Mouse (Mus musculus): Measurements from ENCODE around the gene Cenpp.

Cenpp gene

DNA sequence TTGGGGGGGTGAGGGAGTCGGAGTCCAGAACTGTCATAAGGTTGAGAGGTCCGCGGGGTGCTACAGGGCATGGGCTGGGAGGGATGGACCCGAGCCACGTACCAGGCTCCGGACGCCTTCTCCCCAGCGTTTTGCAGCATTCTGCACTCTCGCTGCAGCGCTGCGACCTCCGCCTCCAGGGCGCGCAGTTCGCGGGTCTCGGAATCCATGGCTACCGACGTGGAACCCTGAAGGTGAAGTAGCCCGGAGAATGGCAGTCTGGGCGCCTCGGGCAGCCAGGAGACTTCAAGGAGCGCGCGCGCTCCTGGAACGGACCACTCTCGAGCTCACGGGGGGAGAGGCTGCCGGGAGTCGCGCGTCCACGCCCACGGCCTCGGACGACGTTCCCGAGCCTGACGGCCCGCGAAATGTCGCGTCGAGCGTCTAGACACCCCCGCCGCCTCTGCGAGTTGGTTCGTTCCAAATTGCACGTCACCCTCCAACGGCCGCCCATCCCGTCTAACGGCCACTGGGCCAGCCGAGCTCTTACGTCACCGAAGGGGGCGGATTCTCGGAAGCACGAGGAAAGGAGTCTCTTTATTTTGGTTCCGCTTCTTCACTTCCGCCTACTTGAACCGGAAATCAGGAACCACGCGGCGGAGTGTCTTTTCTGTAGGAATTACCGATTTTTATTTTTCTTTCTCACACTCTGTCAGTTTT is at the start of gene Cenpp, which contains the start of gene Nol8:
Gene Cenpp, minus strand, starts transcription at position 305 of the 699 bp plus-strand sequence.
Gene Nol8, plus strand, starts transcription at position 598 of the 699 bp plus-strand sequence.
- peak; percentile 99 for DNase-seq (ENCODE audit: low spot score)

DNA sequence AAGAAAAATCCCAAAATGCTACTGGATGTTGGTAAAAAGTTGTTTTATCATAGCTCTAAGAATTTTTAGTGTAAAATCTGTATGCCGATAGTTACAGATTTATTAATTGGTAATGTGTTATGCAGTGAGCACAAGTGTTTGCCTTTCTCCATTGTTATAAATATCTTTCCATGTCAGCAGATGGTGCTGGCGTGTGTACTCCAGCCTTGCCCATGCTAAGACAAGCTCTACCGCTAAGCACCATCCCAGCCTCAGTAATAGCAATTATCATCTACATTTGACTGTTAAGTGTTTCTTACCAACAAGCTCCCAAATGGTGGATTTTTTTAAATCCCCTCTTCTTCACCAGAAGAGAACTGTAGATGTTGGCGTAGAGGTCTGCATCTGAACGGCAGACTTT is 38.5 kb upstream of the Cenpp start:
- DNase-seq (ENCODE audit: low spot score) = no peak

DNA sequence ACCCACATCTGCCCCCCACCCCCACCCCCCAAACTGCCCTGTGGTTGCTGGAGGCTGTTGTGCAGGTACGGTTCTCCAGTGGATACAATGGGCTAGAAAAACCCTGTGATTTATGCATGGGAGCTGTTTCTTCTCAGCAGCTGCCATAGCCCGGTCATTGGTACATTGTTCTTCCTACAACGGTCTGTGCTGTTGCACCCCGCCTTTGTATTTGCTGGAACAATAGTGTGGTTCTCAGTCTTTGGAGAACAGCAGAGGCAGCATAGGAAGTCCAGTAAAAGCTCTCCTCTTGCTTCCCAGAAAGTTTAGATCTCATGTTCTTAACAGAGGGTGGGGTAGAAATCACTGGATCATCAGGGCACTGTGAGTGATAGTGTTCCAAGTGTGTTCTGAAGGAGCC is 31.7 kb upstream of the Cenpp start:
- DNase-seq (ENCODE audit: low spot score) = no peak

DNA sequence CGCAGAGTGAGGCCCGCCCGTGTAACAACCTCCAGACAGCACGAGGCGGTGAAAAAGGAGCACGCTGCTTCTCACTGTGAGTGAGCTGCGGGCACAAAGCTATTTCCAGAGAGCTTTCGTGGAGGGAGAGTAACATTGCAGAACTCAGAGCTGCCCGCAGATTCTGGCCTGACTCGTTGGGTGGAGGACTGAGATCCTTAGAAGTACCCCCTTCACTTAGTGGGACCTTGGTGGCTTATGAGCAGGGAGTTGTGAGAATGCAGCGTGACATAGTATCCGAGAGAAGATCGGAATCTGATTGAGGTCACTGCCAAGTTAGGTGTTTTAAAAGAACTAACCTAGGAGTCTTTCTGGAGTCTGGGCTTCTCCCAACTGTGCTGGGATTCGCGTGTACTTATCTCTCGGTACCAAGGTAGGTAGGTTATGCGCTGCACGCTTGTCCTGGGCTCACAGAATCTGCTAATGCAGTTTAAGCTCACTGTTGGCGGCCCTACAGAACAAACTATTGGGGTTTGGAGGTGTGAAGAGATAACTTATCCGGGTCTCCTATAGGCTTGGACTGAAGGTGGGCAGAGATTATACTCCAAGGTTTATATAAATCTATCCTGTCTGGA is 29.8 kb upstream of the Cenpp start:
- no peak for DNase-seq (ENCODE audit: low spot score)

DNA sequence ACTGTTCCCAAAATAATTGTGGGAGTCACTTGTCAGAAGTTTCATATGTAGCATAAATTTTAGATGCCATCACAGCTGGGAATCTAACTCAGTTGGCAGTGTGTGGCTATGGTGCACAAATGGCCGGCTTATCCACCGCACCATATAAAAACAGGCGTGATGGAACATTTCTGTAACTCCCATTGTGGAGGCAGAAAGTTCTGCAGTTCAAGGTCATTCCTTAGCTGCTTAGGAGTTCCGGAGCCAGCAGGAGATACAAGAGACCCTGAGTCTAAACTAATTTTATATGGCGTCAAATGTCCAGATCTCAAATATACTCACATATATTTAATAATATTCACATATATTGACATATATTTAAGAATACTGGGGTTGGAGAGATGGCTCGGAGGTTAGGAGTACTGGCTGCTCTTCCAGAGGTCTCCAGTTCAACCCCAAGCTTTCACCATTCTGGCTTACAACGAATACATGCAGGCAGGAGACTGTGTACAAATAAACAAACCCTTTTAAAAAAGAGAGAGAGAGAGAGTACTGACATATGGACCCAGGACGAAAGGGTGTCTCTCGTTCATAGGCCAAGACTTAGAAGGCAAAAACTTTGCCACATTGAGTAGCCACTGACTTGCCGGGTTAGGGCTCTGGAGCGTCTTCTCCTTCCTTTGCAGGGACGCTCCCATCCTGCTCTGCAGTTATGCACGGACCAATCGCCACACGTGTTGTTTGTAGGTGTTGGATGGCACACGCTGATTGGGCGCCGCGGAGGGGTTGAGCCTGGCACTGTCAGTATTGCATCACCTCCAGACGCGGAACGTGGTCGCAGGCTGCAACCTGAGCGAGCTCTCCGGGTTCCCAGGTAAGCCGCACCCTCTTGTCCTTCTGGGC is 29.0 kb upstream of the Cenpp start, which contains the start of gene Iars:
Gene Iars, plus strand, starts transcription at position 750 of the 882 bp plus-strand sequence.
- peak; percentile 97 for DNase-seq (ENCODE audit: low spot score)

DNA sequence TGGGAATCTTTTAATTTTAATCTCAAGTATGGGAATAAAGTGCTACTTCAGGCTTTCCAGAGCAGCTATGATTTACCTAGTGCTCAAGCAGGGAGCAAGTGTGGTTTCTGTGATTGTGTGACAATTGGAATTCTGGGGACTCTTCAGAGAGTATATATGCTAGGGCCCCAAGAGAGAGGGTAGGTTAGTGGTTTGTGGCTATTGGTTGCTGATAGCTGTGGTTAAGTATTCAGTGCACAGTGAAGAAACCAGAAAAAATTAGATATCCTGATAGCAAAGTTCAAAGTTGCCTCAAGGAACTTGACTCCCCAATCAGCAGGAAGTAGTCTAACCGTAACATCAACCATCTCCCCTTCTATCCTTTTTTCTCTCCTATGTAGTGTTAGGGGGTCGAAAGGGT is 25.2 kb upstream of the Cenpp start:
- no peak for DNase-seq (ENCODE audit: low spot score)

DNA sequence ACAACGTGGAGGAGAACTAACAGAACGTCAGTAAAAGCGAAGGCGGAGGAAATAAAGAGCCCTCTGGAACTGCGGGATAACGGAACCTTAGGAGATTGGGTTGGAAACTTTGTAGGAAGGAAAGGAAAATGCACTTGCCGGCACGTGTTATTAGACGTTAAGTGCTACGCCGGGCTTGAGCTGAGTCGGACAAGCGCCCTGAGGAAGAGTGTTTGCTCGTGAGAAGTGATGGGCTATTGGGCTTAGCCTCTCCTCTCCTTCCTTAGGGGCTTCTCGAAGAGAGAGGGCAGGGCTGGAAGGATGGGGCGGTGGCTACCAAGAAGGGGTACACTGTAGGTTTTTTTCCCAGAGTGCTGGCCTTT is 576 bp upstream of the Cenpp start:
- DNase-seq (ENCODE audit: low spot score) = peak; percentile 46

DNA sequence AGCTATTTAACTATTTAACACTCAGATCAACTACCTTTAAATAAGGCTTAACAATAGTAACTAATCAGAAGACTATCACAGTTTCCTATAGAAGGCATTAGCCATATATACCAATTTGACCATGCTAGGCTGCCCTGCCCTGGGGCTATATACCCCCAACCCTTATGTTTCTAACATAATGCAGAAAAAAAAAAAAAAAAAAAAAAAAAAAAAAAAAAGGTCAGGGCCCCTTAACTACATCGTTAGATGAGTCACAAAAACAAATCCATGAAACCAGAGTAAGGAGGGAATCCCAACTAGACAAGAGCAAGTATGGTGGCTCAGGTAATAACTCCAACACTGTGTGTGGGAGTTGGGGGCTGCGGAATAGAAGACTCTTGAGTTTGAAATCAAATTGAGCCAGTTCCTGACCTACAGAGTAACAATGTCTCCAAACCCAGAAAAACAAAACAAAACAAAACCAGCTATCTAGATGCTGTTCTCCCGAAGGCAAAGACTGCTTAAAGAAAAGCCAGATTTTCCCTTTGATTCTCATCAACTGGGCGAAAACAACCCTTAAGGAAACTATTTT is 719 bp downstream of the Cenpp start:
- DNase-seq (ENCODE audit: low spot score) = no peak

DNA sequence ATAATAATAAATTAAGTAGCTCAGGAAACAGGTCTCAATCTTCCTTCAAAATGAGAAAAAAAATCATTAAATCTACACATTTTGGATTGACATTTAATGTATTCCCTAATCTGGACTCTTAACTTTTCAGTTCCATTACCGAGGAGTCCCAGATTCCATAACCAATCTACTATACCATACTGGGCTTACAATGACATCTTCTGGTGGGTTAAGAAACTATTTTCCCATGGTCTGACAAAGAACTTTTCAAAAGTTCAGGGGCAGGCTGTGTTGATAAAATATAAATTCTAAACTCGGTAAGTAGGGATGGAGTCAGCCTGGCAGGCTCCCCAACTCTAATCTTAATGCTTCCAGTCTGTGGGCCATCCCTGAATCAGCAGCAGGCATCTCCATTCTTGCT is 1.4 kb downstream of the Cenpp start:
- DNase-seq (ENCODE audit: low spot score) = no peak

DNA sequence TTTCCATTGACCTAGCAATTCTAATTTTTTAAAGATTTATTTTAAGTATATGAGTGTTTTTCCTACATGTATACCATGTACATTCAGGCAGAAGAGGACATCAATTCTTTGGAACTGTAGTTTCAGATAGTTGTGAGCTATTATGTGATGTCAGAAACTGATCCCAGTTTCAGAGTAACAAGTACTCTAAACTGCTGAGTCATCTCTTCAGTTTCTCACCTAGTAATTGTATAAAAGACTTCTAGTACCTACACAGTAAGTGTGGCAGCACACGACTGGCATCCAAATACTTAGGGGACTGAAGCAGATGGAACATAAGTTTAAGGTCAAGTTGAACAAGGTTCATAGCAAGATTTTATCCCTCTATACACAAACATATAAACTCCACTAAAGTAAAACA is 6.6 kb downstream of the Cenpp start:
- no peak for DNase-seq (ENCODE audit: low spot score)

DNA sequence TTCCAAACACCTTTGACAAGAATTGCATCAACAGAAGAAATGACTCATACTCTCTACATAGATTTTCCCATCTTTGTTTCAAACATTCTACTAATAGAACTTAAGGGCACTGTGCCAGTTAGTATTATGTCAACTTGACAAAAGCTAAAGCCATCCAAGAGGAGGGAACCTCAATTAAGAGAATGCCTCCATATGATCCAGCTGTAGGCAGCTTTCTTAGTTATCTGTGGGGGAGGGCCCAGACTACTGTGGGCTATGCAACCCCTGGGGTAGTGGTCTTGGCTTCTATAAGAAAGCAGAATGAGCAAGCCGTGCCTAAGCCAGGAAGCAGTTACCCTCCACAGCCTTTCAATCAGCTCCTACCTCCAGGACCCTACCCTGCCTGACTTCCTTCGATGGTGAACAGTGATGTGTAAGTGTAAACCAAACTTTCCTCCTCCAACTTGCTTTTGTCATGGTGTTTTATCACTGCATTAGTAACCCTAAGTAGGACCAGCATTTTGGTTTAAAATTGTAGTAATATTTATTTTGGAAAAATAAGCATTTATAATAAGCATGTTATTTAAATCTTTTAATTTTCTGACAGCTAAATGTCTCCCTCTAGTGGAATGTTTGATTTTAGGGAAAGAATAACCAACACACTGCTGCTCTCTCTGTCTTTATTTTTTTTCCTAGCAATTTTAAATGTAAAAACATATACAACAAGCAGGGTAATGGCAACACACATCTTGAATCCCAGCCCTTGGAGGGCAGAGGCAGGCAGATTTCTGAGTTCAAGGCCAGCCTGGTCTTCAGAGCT is 7.7 kb downstream of the Cenpp start:
- DNase-seq (ENCODE audit: low spot score) = no peak

DNA sequence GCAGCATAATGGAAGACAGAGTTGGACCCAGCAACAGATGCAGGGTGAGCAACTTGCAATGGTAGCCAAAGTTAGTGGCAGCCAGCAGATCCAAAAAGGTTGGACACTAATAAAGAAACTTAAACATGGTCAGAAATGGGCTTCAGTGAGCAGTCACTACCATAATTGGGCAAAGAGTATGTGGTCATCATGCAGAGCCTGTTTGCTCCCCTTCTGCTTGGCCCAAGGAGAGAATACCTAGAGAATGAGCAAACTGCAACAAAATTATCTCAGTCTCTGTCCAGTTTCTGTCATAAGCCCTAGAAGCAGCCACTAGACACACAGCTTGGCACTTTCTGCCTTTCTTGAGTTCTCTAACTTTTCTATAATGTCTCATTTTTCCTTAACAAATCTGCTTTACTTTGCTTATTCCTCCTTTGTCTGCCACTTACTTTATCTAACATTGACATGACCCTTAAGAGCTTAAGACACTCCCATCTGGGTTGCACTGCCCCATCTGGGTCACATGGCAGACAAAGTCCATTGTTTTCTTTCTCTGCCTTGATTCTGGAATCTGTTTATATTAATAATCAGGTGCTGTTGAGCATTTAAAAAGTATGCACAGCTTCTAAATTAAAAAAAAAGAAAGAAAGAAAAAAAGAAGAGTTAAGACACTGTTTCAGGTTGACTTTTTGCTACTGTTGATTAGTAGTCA is 8.8 kb downstream of the Cenpp start:
- DNase-seq (ENCODE audit: low spot score) = no peak

DNA sequence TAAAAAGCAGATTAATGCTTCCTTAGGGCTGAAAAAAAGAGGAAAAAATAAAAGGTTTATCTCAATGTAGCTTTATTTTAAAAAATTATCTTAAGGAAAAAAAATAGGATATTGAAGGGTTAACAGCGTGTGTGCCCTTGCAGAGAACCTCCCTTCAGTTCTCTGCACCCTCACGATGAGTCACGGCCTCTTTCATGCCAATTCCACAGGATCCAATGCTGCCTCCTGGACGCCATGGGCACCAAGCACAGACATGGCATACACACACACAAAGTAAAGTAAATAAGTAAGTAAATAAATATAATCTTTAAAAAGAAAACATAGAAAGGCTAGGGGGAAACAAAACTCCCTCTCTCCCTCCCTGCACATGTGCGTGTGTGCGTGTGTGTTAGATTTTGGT is 9.9 kb downstream of the Cenpp start:
- no peak for DNase-seq (ENCODE audit: low spot score)

DNA sequence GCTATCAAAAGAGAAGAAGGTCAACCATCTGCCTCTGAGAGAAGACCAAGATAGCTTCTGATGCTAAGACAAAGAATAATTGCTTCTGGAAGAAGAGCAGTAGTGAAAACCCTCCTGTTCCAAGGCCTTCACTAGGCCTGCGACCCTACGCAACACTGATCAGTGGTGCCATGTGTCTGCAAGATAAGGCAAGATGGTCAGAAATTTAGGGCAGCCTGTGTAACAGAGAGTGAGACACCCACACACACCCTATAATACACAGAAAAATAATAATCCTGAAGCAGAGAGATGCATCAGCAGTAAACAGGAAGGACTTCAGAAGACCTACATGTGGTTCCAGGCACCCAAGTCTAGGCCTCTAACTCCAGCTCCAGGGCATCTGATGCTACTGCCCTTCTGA is 12.6 kb downstream of the Cenpp start:
- DNase-seq (ENCODE audit: low spot score) = no peak

DNA sequence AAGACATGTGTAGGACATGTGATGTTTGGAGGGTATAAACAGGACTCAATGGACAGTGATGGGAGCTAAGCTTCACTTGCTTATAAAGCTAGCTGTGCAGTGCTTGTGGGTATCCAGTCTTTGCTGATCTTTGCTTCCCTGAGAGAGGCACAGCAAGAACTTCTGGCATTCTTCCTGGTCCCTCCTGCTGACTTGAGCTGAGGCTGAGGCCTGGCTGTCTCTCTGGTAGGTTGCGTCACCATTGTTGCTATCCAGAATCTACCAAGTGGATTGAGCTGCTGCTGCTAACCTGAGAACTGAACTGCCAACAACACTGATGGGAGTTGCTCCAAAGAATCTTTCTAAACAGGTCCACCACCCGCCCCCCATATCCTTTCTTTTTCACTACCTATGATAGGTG is 23.5 kb downstream of the Cenpp start:
- DNase-seq (ENCODE audit: low spot score) = no peak

DNA sequence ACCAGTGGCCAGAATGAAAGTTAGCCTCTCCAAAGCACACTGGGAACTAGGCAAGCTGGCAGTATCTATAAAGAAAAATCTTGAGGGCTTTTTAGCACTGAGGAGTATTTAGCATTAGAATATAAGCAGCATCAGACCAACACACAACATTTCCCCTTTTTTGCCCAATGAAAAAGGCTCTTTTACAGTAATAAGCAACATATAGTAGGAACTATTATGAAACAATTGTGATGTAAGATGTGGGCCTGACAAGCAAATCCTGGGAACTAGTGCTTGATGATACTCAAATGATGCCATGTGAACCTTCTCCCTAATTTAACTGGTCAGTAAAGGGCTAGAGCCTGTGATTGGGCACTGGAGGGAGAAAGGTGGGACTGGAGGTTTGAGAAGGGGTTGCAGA is 24.4 kb downstream of the Cenpp start:
- DNase-seq (ENCODE audit: low spot score) = no peak

DNA sequence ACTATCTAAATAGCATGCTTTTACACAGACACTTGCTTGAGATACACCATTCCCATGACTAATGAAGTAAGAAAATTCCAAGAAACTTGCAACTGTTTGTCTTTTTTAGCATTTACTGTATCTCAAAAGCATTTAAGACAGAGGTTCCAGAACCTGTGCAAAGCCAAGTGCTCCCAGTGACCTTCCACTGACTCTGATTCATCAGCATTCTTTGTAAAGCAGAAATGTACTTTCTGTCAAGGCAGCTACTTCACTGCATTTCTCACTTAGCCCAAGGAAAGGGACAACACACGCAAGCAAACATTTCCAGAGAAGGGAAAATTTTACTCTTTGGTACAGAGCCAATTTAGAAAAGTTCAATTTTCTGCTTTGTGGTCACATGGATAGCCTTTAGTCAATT is 29.4 kb downstream of the Cenpp start:
- DNase-seq (ENCODE audit: low spot score) = no peak

DNA sequence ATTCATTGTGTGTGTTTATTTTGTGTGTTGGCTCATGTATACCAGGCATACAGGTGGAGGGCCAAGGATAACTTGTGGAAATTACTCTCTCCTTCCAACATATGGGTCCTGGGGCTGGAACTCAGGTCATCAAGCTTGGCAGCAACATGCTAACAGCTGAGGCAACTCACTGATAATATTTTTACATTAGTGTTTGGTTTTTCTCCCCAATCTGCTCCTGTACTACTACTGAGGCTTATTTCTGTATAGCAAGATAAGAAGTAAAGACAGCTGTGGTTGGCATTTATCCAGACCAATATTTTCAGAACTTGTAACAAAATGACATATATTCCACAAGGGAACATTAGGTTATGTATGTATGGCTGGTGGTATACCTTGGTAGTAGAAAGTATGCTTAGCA is 34.2 kb downstream of the Cenpp start:
- DNase-seq (ENCODE audit: low spot score) = no peak

DNA sequence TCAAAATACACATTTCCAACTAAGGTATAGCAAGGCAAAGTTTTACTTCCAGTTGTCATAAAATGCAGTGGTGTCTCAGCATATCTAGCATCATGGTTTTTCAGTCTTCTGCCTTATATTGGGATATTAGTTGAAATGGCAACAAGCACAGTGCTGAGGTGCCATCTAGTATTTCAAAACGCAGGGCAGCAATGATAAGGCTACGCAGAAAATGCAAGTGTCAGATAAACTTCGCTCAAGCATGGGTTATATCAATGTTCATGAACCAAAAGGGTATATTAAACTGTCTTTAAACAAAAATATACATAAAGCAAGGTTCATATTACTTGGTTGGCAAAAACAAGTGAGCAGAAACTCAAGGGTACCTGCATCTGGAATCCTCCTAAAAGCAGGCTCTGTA is 35.6 kb downstream of the Cenpp start:
- no peak for DNase-seq (ENCODE audit: low spot score)

DNA sequence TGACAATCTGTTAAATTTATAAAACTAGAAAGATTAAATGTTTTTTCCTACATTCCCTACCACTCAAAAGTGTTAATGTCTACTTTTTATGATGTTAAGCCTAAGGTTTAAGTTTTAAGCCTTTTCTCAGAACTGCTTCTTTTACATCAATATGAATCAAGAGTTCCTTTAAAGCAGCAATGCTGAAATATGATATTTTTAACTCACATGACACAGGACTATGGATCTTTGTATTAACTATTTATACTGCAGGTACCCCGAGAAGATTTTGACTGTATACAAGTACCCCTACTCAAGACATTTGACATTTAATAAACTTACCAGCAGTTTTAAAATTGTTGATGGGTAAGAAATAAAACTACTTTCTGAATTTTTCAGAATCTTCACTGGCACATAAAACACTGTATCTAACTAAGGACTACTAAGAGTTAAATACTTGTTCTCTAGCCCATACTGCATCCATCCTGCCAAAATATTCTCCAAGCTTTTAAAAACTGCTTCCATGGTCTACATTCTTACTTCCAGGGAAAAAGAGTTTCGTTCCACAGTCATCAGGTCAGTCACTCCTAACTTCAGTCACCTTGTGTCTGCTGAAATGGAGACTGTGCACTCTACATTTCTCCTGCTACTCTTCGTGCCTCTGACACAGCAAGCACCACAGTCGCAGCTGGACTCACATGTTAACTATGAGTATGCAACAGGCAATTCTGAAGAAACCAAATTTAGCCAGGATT is 43.8 kb downstream of the Cenpp start:
- DNase-seq (ENCODE audit: low spot score) = no peak
